Mouse (Mus musculus) thymus, postnatal 0 days (tissue): Measurements from ENCODE around the gene Sclt1. TPM values are rescaled to one million over a fixed set of nuclear protein-coding genes. Genes with fewer than 3 reads are reported as not detected.

Experiments used
- DNase-seq: peaks from one replicate; pipeline ENCODE4 v3.0.0-alpha.2; 2015; ENCODE audit warnings: low spot score
- polyA plus RNA-seq: library from polyadenylated mRNA; unstranded; fragments of >200 nt; fragmentation: Nextera tagmentation; extraction: Ambion mirVana; gene quantifications from 2 replicates; pipeline ENCODE4 v1.2.1, GENCODE M21; 2015

Sclt1 gene
- polyA plus RNA-seq, 1 experiment from 2014 or later, result 20.5 TPM

GRCm38 (mm10) chr3:41587588-41587987, 154.7 kb downstream of the Sclt1 start:
- peak; percentile 29 for DNase-seq

GRCm38 (mm10) chr3:41586917-41587316, 155.4 kb downstream of the Sclt1 start:
- DNase-seq, result no peak

GRCm38 (mm10) chr3:41586330-41586729, 156.0 kb downstream of the Sclt1 start:
- no peak for DNase-seq

DNA sequence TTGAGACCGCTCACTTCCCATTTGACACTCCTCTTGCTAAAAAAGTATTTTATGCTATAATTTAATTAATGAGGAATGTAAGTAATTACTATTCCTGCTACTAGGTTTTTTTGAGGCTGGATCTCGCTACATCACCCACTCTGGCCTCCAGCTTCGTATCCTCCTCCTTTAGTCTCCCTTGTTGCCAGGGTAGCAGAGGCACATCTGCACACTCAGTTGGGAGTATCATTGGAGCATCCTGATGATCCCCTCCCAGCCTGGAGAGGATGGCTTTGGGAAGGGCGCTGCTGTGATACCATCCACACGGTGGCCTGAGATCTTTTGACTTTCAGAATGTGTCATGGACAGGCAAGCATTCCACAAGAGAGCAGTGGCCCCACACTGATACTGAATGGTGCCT, 156.8 kb downstream of the Sclt1 start:
- DNase-seq, result no peak

DNA sequence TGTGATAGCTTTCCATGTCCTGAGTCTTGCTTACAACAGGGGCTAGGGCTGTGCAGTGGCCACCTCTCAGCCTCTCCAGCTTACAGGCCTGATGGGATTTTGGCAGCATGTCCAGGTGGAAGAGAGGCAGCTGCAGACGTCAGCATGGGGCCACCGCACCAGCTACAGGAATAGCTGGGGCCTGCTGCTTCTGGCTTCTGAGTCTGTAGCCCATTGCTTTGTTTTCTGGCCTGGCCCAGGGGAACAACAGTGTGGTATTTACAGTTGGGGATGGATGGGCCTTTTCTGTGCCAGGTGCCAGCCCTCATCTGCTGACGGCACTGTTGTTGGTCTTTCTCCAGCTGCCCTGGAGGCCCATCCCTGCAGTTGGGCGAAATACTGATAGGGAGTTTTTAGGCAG, 158.7 kb downstream of the Sclt1 start:
- DNase-seq, result no peak

DNA sequence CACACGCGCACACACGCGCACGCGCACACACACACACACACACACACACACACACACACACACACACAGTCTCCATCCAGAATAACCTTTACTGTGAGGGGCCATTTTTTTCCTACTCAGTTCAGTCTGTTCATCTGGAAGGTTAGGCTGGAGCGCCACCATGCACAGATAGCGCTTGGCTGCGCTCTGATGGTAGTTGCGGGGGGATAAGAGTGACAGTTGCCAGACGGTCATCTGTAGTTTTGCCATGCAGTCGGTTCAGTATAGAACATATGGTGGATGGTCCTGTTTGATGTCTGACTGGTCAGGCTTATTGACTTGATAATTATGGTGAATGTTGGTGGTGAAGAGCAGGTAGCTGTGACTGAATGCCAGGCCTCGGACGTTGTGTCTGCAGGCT, 159.2 kb downstream of the Sclt1 start:
- DNase-seq, result no peak

DNA sequence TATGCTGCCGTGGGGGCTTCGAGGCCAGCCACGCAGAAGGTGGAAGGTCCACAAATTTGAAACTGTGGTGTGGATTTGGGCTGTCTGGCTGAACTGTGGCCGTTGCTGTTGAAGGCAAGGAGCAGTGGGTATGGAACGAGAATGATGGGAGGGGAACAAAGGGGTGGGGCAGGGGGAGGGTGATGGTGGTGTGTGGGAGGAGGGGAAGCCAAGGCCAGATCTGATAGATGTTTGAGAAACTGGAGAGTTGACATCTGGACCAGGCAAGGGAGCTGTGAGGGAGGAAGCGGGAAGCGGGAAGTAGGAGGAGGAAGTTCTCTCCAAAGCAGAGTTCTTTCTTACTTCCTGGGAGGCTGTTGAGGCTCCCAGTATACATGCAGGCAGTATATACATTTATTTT, 160.1 kb downstream of the Sclt1 start:
- no peak for DNase-seq

GRCm38 (mm10) chr3:41581436-41581835, 160.9 kb downstream of the Sclt1 start:
- no peak for DNase-seq

DNA sequence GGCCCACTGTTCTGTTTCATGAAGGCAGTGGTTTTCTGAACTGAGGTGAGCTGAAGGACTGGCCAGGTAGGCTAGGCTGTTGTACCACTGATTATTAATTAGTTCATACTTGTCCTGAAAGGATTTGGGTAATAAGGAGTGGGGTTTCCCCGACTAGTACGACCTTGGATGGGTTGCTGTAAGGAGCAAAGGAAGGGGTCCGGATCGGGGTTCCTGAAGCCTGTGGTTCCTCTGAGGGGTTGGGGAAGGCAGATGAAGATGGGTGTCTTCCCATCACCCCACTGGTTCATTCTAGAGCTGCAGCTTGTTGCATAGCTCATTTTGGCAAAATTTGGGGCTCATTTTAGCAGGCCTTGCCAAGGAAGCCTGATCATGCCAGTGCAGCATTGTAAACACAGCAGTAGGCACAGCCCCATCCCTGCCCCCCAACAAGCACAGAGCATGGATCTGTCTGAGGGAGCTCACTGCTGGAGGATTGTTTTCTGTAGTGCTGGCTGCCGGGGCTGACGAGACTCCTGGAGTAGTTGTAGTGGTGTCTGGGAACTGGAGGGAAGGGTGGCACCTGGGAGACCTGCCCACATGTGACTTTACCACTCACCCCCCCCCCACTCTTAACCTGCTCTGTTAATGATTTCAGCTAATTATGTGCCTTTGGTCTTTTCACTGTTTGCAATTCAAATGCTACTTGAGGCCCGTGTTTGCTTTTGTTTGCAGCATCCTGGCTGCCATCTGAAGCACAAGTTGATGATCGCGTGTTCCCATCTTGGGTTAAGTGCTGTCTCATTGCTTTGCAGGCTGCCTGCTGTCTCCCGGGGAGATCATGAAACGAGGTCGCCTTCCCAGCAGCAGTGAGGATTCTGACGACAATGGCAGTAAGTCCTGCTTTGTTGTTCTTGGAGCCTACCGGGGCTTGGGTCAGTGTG, 161.7 kb downstream of the Sclt1 start:
- DNase-seq, result no peak

DNA sequence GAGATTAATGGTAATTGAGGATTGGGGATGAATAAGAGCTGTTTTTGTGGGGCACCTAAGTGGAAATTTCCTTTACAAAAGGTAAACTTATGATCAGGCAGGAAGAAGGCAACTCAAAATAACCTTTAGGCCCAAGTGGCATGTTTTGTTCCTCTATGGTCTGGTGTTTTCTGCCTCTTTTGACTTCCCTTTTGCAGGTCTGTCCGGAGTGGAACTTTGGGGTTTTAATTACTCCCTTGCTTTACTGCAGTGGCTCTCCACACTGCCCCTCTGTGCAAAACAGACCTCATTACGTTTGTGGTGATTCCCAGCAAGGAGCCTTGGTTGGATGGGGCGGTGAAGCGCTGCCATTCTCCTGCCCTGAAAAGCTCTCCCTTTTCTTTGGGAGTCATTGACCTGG, 162.4 kb downstream of the Sclt1 start:
- DNase-seq, result no peak

DNA sequence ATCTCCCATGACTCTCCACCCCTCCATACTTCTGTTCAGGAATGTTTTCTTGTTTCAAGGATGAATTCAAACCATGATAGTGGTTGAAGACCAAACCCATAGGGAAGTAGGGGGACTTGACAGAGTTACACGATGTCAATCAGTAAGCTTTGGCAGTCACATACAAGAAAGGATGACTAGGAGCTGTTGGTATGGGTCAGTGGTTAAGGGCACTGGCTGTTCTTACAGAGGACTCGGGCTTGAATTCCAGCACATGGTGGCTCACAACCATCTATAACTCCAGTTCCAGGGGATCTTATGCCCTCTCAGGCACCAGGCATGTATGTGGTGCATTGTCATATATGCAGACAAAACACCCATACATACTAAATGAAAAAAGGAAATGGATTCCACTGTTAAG, 165.1 kb downstream of the Sclt1 start:
- no peak for DNase-seq

Other genes starting within 250 kb of the Sclt1 start
- gene Jade1, start 186.8 kb downstream of the Sclt1 start, polyA plus RNA-seq, result 19.8 and 20.1 TPM in 2 replicates
- gene D3Ertd751e, start 97 bp upstream of the Sclt1 start, polyA plus RNA-seq, result 14.3 and 16.0 TPM in 2 replicates